Mouse (Mus musculus) layer of hippocampus, adult 18-20 months (tissue): ENCODE results near the gene Colca2. TPM values are rescaled to one million over a fixed set of nuclear protein-coding genes. Genes with fewer than 3 reads are reported as not detected.

Source experiments
- DNase-seq, 2 experiments: peaks; one replicate each; pipeline ENCODE4 v3.0.0; 2022; ENCODE audit warnings: low spot score in 2 of 2
- long read RNA-seq: library from polyadenylated mRNA; stranded (forward); transcript quantifications from one replicate; pipeline ENCODE4 v2.0.0, GENCODE M21; 2021
- total RNA-seq, 2 experiments: library from RNA; stranded (reverse); gene quantifications; 2 replicates each; pipeline ENCODE4 v1.2.3; 2021

Gene Colca2
- 1 to 10 TPM; 1.1 to 1.3 TPM for total RNA-seq
- long read RNA-seq: 0 reads

DNA sequence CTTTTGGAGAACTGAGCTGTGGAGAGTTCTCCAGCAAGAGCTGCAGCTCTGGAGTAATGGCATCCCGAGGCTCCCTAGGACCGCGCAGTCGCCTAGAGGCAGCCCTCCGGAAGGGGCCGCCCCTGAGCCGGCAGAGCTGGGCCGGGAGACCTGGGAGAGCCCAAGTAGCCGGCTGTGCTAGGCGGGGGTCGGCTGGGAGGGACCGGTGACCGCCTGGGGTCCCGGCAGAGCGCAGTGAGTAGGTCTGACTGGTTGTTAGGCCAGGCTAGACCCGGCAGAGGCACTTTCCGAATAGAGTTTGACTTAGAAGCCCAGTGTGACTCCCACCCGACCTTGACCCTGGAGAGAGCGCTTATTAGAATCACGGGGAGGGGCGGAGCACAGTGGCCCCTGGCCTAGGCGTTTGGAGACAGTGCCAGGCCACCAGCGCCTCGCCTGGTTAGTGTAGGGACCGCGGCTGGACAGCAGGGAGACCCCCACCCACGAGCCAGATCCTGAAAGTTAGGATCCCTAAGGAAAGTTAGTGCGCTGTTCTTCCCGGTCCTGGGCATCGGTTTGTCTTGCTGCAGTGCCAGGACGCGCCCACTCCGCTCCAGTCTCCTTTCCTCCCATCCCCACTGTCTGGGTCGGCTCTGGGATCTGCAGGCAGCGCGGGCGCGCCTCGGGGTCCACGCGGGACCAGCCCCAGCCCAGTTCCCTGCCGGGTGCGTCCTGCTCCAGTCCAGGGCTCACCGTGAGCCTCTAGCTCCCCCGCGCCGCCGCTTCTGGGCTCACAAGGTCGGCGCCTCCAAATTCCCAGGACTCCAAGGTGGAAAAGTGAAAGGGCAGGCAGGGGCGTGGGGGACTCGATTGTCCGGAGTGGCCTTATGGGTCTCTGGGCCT, at the start of gene Colca2:
Gene Colca2 (minus strand): TSS at position 70 of the 882 bp plus-strand sequence.
- DNase-seq: peak; percentile 30 to 56

- DNase-seq: no peak
These were observed 49.2 kb upstream of the Colca2 start for GRCm38 (mm10) chr9:51327555-51327903.

- no peak for DNase-seq
These were observed 48.5 kb upstream of the Colca2 start for GRCm38 (mm10) chr9:51326619-51327554.

GRCm38 (mm10) chr9:51324406-51325065, 46.2 kb upstream of the Colca2 start:
- DNase-seq: no peak

GRCm38 (mm10) chr9:51320096-51320495, 41.7 kb upstream of the Colca2 start:
- DNase-seq: no peak

DNA sequence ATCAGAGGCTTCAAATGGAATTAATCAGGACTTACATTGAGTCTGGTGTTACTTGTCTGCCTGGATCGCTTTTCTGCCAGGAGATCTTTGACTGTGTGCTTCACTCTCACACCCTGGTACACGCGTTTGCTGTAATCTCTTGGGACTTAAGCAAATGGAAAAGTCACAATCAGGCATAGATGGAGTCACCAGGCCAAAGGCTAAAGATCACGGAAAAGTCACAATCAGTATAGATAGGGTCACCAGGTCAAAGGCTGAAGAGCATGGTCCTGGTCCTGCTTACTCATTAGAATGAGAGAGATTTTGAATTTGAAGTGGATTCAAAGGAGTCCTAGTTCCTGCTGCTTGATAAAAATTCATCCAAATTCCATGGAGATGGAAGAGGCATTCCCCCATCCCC, 39.9 kb upstream of the Colca2 start:
- no peak for DNase-seq

- DNase-seq: no peak
These were observed 39.0 kb upstream of the Colca2 start for GRCm38 (mm10) chr9:51317322-51317721.

GRCm38 (mm10) chr9:51315402-51316063, 37.2 kb upstream of the Colca2 start:
- DNase-seq: no peak

- no peak for DNase-seq
These were observed 34.4 kb upstream of the Colca2 start for GRCm38 (mm10) chr9:51312554-51313317.

GRCm38 (mm10) chr9:51310515-51310914, 32.1 kb upstream of the Colca2 start:
- no peak for DNase-seq

GRCm38 (mm10) chr9:51306351-51306750, 28.0 kb upstream of the Colca2 start:
- DNase-seq: no peak

- DNase-seq: peak; percentile 63 to 77
These were observed 26.8 kb upstream of the Colca2 start for GRCm38 (mm10) chr9:51305146-51305545.

GRCm38 (mm10) chr9:51303980-51304379, 25.6 kb upstream of the Colca2 start:
- no peak for DNase-seq

DNA sequence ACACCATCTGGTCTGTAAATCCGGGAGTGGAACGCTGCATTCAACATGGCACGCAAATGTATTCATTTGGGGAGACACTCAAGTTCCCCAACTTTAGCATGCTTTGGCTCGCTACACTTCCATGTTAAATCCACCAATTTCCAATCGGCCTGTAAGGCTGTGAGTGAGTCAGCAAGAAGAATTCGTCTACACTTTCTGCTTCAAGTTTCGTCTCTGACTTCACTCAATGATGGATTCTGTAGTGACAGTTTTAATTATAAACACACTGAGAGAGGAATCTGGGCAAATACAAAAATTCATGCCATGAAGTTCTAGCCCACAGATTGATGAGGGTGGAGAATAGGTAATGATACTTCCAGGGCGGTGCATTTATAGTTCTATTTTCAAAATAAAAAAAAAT, 15.2 kb upstream of the Colca2 start:
- DNase-seq: no peak

DNA sequence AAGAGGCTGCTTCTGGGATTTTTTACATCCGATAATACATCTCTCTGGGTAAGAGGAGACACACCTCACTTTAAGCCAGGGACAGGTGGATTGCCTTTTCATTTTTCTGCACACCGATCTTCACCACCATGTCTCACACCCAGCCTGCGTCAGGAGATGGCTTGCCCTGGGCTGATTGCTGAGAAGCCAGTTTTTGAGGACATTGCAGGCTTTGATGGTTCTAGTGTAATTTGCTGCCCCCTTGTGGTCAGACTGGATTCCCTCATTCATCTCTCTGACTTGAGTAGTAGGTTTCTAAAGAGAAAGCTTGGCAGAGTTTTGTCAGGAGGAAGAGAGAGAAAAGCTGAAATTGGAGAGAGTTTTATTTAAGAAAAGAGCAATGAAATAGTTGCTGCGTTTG, 14.3 kb upstream of the Colca2 start:
- DNase-seq: peak; percentile 66 to 91

- no peak for DNase-seq
These were observed 12.6 kb upstream of the Colca2 start for GRCm38 (mm10) chr9:51290980-51291379.

GRCm38 (mm10) chr9:51286079-51286478, 7.7 kb upstream of the Colca2 start:
- no peak for DNase-seq

- no peak for DNase-seq
These were observed 403 bp downstream of the Colca2 start for GRCm38 (mm10) chr9:51277834-51278498.

- DNase-seq: no peak
These were observed 3.7 kb downstream of the Colca2 start for GRCm38 (mm10) chr9:51274678-51275077.
